Mouse (Mus musculus) urinary bladder, postnatal 4 days (tissue): ENCODE data around the gene Mxi1.
A peak's percentile ranks its signal among the peaks of the same experiment; 100 is the strongest.

Experiments
- DNase-seq, 2 experiments: peaks; one replicate each; pipeline ENCODE4 v3.0.0; 2021 to 2022; ENCODE audit warnings: low spot score in 2 of 2

Mxi1 gene

DNA sequence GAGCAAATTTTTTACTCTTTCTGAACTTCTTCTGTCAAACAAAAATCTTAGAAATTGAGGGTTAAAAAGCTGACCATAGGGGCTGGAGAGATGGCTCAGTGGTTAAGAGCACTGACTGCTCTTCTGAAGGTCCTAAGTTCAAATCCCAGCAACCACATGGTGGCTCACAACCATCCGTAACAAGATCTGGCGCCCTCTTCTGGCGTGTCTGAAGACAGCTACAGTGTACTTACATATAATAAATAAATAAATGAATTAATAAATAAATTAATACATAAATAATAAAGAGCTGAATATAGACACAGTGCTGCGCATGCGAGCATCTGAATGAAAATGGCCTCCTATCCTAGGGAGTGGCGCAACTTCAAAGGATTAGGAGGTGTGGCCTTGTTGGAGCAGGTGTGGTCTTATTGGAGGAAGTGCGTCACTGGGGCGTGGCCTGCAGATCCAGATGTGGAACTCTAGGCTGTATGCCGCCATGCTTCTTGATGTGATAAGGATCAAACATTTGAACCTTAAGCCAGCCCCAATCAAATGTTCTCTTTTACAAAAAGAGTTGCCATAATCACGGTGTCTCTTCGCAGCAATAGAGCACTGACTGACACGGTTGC, 12.2 kb downstream of the Mxi1 start:
- DNase-seq: no peak

DNA sequence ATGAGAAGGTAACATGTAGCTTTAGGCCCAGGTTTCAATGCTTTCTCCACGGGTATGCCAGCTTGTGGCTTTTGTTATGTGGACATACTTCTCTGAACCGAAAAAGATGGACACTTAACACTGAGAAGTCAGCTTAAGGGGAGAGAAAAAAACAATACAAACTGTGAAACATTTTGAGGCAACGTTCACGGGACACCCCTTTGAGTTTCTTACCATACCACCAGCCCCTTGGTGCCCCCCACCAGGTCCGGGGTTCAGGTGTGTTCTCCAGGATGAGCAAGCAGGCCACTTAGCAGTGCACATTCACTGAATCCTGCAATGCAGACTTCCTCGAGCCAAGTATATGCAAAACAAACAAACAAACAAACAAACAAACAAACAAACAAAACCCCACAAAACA, 14.5 kb downstream of the Mxi1 start:
- no peak for DNase-seq

DNA sequence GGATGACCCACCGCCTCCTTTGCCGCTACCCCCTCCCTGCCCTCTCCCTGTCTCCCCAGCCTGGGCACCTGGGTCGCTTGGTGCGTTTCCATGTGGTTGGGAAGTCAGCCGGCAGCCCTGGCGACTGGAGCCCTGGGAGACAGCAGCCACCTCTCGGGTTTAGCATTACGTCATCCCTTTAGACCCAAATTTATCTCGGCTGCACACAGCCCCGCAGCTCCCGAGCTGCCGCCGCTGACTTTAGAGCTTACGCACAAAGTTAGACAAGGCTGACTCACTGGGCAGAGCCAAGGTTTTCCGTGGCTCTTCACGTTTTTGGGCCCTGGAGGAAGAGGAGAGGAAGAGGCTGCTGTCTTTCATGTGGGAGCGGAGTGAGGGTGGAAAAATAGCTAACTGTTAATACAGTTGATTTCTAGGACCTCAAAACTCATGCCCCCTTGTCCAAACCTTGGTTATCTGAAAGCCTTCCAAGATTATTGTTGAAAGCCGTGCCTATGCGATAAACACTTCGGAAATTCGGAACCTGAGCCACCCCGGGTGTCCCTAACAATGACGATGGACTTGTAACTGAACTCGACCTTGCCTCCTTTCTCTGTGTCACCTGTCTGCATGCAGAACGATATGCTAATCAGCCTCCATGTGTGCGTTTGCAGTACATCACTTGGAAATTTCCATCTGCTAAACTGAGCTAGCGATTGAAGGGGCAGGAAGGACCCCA, 15.4 kb downstream of the Mxi1 start:
- no peak for DNase-seq

DNA sequence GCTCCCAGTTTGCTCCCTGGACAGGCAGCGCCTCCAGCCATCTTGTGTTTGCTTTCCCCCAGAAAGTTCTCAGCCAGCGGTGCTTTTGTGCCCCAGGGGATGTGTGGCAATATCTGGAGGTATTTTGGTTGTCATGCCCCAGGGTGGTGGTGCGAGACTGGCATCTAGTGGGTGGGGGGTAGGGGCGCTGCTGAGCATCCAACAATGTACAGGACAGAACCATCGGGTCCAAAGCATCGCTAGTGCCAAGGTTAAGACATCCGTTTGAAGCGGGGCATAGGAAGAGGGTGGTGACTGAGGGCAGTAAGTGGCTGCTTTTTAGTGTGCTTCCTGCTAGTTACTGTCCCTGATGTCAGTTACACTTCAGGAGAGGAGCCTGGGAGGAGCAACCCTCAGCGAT, 17.8 kb downstream of the Mxi1 start:
- no peak for DNase-seq

DNA sequence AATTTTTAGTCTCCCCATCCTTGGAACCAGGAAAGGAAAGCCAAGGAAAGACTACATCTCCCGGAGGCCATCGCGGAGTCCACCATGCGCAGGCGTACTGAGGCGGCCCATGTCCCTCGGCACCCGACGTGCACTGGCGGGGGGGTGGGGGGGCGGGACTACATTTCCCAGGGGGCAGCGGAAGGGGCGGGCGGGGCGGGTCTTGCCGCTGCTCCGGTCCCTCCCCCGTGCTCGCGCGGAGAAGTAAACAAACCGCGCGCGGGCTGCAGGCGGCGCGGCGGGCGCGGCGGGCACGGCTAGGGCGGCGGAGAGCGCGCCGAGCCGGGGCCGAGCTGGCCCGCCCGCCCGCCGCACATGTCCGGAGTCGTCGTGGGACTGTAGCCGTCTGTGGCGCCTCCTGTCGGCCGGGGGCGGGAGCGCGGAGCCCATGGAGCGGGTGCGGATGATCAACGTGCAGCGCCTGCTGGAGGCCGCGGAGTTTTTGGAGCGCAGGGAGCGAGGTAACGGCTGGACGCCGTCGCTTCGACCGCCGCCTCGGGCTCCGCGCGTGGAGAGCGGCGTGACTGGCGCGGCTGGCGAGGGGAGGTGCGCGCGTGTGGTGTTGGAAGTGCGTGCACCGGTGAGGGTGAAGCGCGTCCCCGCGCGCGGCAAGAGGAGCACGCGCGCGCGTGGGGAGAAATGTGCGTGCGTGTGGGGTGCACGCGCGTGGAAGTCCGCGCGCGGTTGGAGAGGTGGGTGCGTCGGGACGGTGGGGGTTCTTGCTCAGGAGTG, 19.1 kb downstream of the Mxi1 start:
- DNase-seq: peak; percentile 85 to 90

DNA sequence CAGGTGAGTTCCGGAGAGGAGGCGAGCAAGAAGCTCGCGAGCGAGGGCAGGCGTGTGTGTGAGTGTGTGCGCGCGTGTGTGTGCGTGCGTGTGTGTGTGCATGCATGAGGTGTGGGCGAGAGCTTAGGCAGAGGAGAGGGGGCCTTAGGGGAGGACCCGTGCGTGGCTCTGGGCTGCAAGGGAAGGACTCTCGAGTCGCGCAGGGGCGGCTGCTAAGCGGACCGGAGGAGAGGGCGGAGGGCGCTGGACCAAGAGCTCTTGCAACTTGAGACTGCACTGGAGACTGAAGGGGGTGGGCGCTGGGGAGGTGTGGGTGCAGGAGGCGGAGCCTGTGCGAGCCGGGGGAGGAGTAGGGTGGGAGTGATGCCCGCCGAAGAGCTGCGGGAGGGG, 19.7 kb downstream of the Mxi1 start:
- peak; percentile 79 to 80 for DNase-seq

DNA sequence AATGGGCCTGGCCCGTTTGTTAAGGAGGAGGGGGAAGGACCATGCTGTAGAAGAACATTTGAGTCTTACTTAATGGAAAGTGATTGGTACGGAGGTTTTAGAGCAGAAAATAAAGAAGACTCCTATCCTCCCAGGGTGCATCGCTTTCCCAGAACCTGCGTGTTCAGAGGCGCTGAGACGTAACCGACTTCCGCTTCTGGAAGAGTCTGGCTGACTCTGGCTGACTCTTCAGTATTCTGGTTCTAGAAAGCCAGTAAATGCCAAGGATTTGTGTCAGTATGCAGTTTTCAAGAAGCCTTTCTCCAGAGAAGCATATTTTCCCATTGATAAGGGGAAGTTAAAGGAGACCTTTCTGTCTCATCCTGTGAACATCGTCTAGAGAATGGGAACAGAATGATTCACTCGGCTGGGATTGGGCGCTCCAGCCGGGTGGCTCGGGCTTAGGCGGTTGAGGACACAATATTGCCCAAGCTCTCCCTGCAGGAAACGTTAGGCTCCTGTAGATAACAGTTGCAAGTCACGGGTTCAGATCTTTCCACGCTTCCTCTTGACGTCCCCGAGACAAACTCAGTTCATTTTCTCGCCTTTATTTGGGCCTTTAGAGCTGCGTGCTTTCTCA, 21.7 kb downstream of the Mxi1 start:
- no peak for DNase-seq

DNA sequence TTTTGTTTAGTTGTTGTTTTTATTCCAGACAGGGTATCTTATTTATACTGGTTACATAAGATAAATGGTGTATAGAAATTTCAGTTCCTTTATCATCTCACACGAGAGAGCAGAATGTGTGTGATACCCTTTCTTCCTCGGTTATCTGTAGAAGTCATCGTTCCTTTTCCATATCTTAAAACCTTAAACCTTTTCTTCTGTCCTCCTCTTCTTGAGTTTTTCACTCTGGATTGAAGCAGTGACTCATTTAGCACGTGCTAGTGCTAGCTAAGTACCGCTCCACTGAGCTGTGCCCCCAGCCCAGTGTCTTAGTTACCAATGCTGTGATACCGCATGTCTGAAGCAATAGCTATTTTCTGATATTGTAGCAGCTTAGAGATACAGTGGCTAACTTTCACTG, 23.4 kb downstream of the Mxi1 start:
- no peak for DNase-seq

DNA sequence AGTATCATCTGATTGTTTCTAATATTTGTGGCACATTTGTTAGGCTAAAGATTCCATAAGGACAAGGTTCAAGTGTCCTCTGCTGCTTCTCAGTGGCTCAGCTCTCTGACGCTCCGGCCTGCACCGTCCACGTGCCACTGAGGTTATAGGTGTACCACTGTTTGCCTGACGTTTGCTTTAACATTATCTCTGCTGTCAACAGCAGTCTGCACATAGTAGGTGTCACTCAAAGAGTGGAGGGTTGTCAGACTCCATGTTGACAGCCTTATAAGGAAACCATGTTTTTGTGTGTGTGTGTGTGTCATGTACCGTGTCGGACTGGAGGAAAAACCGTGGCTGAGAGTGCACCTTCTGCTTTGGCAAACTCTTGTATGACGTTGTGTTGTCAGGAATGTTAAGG, 24.9 kb downstream of the Mxi1 start:
- no peak for DNase-seq

DNA sequence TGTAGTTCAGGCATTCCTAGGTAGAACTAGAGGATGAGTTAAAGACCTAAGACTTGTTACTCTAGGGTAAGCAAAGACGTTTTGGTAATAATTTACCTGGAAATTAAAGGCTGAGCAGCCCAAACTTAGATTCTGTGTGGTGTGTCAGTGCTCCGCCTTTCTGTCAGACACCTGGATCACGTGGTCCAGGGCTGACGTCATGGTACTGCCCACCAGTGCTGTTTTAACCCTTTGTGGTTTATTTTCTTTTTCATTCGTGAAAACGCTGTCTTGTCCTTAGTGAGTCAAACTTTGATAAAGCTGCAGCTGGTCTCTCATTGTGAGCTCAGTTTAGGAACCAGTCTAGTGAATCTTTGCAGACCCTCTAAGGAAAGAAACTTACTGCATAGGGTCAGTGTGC, 30.1 kb downstream of the Mxi1 start:
- no peak for DNase-seq

DNA sequence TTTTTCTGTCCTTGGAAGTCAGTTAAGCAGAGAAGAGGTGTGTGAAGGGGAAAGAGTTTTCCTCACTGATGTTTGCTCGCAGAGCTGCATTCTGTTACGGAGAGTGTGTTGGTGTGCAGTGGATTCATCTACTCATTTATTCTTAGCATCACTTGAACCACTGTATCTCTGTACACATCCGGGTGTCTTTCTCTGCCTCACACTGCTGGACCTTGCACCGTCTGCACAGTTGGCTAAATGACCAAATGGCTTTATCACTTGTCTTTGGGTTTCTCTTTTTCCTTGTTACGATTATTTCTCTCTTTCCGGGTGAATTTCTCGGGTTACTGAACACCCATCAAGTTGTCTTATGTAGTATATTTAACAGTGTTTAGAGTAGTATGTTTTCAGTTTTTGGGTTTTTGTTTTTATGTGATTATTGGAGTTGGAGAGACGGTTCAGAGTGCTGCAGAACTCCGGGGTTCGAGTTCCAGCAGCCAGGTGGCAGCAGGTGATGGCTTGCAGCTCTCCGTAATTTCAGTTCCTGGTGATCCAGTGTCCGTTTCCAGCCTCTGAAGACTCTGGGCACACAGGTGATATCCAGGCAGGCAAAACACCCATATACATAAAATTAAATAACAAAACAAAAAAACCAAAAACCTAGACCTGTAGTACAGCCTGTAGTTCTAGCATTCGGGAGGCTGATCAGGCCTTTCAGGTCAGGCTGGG, 33.0 kb downstream of the Mxi1 start:
- no peak for DNase-seq

DNA sequence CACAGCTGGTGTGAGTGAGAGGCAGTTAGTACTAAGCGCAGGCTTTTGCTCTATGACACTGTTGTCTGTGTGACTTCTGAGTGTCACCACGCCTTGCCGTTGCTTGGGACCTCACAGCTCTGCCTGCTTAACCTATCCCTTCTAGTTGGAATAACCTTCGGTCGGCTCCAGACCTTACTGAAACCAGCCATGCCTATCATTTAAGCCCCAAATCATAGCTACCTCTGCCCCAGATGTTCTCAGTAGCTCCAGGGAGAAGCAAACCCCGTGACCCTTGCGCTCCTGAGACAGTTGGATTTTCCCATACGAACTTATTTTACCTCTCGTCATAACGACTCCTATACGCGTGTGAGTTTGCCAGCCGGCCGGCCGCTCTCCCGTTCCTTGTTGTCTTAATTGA, 33.7 kb downstream of the Mxi1 start:
- DNase-seq: no peak

DNA sequence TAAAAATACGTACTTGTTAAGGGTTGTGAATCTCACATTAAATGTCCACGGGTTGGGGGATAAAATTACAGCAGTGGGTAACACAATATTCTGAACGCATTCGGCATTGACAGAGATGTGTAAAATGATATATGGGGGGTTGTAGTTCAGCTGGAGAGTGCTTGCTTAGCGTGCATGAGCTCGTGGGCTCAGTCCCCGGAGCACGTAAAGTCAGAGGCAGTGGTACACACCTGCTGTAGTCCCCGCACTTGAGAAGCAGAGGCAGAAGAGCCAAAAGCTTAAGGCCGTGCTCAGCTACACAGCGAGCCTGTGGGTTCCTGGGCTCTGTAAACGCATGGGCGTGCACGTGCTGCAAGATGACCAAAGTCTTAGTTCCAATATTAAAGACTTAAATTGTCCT, 35.4 kb downstream of the Mxi1 start:
- DNase-seq: no peak

DNA sequence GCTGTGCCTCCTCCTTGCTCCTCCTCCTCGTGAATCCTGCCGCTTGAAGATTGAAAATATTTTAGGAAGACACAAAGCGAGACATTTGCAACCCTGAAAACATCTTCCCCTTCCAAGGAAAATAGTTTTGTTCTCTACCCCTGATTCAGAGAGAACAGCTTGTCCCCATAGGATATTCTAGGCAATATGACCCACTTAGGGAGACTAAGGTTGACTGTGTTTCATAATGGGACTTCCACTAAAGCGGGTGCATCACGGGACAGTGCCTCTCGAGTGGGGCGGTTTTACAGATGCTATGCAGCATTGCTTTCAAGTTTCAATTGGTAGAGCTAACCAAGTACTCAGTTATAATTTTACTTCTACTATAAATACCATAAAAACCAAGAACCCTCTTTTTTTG, 43.5 kb downstream of the Mxi1 start:
- no peak for DNase-seq

DNA sequence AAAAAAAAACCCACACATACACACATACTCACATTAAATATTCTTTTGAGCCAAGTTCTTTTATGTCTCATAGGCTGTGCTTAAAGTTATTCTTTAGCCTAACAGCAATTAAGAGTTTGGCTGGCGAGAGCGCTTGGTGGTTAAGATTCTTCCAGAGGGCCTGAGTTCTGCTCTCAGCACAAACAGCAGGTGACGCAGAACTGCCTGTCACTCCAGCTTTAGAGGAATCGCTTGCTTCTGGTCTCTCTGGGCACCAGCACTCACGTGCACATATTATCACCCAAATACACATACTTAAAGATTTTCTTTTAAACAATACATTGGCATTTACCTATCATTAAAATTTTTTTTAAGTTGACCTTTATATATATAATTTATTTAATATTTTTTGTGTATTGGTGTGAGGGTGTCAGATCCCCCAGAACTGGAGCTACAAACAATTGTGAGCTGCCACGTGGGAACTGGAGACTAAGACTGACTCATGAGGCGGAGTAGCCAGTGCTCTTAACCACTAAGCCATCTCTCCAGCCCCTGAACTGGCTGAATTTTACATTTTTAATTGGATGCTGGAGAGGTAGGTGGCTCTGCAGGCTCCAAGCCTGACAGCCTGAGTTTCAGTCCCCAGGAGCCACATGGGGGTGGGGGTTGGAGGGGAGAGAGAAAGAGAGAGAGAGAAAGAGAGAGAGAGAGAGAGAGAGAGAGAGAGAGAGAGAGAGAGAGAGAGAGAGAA, 44.1 kb downstream of the Mxi1 start:
- no peak for DNase-seq

DNA sequence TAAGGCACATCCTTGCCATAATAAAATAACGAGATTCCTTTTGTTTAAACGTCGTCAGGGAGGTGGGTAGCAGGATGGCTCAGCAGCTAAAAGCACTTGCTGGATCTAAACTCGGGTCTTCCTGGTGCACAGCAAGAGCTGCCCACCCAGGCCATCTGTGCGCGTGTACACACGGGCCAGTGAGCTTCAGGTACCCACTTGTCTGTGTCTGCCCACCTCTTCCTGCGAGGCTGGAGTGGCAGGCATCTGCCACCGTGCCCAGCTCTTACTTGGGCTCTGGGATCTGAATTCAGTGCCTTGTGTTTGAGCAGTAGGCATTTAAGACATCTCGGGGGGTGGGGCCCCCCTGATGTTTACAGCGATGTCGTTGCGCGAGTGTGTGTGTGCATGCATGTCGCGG, 44.7 kb downstream of the Mxi1 start:
- no peak for DNase-seq

DNA sequence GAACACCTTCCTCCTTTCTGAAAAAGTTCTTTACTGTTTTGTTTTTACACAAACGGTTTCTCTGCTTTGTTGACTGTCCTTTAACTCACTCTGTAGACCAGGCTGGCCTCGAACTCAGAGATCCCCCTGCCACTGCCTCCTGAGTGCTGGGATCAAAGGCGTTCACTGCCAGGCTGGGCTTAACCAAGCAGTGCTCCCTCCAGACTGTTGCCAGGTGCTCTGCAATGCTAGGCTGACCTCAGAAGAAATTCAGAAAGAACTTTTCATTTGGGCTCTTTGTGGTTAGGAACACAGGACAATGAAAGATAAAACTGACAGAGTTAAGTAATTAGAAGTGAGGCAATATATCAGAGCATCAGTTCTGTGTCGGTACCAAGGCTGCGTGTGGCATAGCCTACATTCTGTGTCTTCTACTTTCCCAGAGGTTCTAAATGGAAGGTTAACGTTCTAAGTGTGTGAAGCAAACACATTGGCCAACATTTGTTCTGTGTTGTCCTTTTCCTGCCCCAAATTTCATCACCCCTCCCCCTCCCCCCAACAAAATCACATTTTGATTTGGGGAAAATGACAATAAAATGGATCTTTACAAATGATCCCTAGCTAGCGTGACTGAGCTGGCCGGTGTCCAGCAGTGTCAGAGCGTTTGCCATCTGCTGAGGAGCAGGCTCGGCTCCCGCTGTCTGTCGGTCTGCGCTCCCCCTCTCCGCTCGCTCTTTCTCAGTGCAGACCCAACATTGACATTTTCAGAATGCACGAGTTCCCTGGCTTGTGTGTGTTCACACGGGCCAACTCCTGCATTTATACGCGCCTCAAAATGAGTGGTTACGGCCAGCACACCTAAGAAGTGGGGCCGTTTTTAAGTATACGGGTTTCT, 49.1 kb downstream of the Mxi1 start:
- no peak for DNase-seq

DNA sequence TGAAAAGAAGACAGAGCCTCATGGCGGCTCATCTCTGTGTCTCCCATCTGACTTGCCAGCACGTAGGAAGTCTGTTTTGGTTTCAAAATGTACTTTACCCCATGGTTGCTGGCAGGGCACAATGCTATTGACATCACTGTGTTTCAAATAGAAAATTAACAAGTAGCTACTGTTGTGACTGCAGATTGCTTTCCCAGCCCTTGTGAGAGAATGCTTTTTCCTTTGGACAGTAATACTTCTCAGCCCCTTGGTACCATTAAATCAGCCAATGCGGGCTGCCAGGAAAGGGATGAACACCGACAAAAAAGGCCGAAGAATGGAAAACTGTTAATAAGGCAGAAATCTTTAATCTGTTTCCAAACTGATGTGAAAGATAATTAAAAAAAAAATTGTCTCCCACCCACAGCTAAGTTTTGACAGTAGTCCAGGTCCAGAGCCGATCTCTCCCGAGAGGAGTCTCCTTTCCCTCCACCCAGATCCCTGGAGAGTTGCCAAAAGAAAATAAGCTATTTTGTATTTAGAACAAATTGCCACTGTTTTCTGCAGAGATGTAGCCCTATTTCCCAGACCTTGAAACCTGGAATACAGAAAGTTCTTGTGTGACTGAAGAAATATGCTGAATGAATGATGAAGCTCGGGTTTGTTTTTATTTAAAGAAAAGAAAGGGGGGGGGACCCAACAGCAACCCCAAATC, 50.1 kb downstream of the Mxi1 start:
- peak in 1 of 2 experiments; percentile 26 for DNase-seq

DNA sequence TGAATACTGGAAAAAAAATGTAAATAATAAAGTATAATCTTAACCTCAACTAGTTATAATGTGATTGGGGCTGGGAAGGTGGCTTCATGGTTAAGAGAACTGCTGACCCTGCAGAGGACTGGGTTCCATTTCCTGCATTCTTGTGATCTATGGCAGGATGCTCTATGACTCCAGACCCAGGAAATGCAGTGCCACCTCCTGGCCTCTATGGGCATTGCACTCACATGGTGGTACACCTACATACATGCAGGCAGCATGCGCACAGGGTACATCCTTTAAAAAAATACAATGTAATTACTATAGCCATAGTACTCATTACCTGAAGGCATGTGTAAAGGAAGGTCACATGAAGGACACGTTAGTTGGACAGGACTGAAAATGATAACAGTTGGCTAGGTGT, 52.6 kb downstream of the Mxi1 start:
- no peak for DNase-seq

DNA sequence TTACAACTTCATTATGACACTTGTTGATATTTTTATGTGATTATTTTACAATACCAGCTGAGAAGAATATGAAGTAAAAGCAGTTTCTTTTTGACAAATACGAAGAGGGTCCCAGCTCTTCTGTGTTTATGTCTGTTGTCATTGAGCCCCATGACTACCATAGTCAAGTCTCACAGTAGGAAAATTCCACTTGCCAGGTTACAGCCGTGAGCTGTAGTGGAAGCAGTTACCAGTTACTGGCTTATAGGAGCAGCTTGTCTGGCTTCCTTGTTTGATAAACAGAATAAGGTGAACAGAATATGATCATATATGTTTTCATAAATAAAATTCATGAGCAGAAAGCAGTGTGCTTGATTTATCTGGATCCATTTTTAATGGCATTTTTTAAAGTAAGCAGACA, 54.2 kb downstream of the Mxi1 start:
- no peak for DNase-seq
